Mouse (Mus musculus) left cerebral cortex, postnatal 10 days (tissue): Measurements from ENCODE around the gene Ifit1bl2. TPM values are rescaled to one million over a fixed set of nuclear protein-coding genes. Genes with fewer than 3 reads are reported as not detected.

Source experiments
- DNase-seq, 2 experiments: peaks; one replicate each; pipeline ENCODE4 v3.0.0; 2021 to 2022; ENCODE audit warnings: low spot score in 2 of 2, mixed read lengths in 1 of 2; ENCODE audit errors: extremely low spot score in 1 of 2
- intact Hi-C: fragments of 180-260 bp; cut with DNase I; formaldehyde crosslinking; loops from one replicate; pipeline ENCODE4 v1.15.1; 2025
- total RNA-seq, 2 experiments: library from RNA; stranded (reverse); gene quantifications; 2 replicates each; pipeline ENCODE4 v1.2.3; 2021

Gene Ifit1bl2
- total RNA-seq, 2 experiments from 2014 or later: 0.30 to 0.47 TPM

- intact Hi-C loops: no loop called here
- no peak for DNase-seq
These were observed 63.4 kb downstream of the Ifit1bl2 start for GRCm38 (mm10) chr19:34577121-34577520.

GRCm38 (mm10) chr19:34573650-34574049, 66.9 kb downstream of the Ifit1bl2 start:
- intact Hi-C loops: no loop called here
- no peak for DNase-seq

GRCm38 (mm10) chr19:34571080-34571479, 69.5 kb downstream of the Ifit1bl2 start:
- no peak for DNase-seq
- intact Hi-C loops: no loop called here

- intact Hi-C loops: no loop called here
- no peak for DNase-seq
These were observed 70.6 kb downstream of the Ifit1bl2 start for GRCm38 (mm10) chr19:34569896-34570476.

GRCm38 (mm10) chr19:34568988-34569895, 71.3 kb downstream of the Ifit1bl2 start:
- intact Hi-C loops: no loop called here
- no peak for DNase-seq

Other genes with a start within 250 kb of the Ifit1bl2 start
- gene Ch25h, start 165.6 kb downstream of the Ifit1bl2 start, total RNA-seq: 1 to 10 TPM in 1 of 2 experiments, under 1 TPM in 1; 0.83 to 1.2 TPM
- 10 to 100 TPM; 13.5 to 13.9 TPM for gene Lipa, start 113.3 kb downstream of the Ifit1bl2 start, total RNA-seq
- gene Ifit2, start 90.0 kb downstream of the Ifit1bl2 start, total RNA-seq: 1 to 10 TPM; 6.9 to 7.1 TPM
- under 1 TPM; 0.41 to 0.71 TPM for gene Ifit3, start 57.2 kb downstream of the Ifit1bl2 start, total RNA-seq
- 1 to 10 TPM; 2.1 to 2.3 TPM for gene Ifit1bl1, start 38.8 kb downstream of the Ifit1bl2 start, total RNA-seq
- gene Ifit3b, start 32.8 kb downstream of the Ifit1bl2 start, total RNA-seq: under 1 TPM; 0.21 to 0.51 TPM
- gene Ifit1, start 128 bp upstream of the Ifit1bl2 start, total RNA-seq: under 1 TPM in 1 of 2 experiments, not detected in 1; 0.13 TPM
- 1 to 10 TPM; 2.4 to 3.3 TPM for gene Slc16a12, start 106.5 kb upstream of the Ifit1bl2 start, total RNA-seq
- gene Pank1, start 238.7 kb upstream of the Ifit1bl2 start, total RNA-seq: 10 to 100 TPM; 16.3 to 16.5 TPM